Mouse (Mus musculus): ENCODE measurements around the gene Olfr16. TPM values are rescaled to one million over a fixed set of nuclear protein-coding genes. Genes with fewer than 3 reads are reported as not detected.

Olfr16 gene
- not detected in 2 replicates for polyA plus RNA-seq (2015; fragmentation: Nextera tagmentation; extraction: Ambion mirVana)

DNA sequence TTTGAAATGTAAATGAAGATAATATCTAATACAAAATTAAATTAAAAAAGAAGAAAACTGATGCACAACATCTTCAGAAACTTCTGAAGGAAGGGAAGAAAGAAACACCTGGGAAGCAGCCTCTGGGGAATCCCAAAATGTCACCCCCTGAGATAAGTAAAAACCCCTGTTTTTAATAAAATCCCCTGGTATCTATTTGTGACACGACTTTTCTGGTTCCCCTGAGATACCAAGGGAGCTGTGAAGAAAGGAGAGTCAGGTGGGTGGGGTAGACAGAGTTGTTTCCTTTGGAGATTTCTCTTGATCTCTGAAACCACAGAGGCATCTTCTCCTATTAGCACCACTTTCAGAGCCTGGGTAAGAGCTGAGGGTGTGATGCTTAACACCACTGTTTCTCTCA, at the start of gene Olfr16:
Olfr16 (plus strand) TSS at position 250 of the 400 bp plus-strand sequence.
- ATAC-seq (replicated peaks; ENCODE audit: low FRiP score, low read depth) (no peak), DNase-seq (ENCODE audit: low spot score) (no peak)
- H3K9me3 ChIP-seq (replicated peaks; ENCODE audit: low read length), result no peaks in the 10 kb centered on the region
- no peaks in the 10 kb centered on the region for H3K4me1 ChIP-seq (replicated peaks; ENCODE audit: insufficient read depth, low read length)
- H3K9ac ChIP-seq (ENCODE audit: low read depth, low read length), result no peak within 1 kb of the TSS
- H3K27me3 ChIP-seq (ENCODE audit: insufficient read depth, low read length), result no peaks in the 10 kb centered on the region
- H3K4me3 ChIP-seq (replicated peaks; ENCODE audit: low read depth, low read length), result no peak within 1 kb of the TSS
- TF ChIP-seq CTCF (IDR thresholded peaks at IDR 0.05; ENCODE audit: low read depth), result no peak
- H3K4me2 ChIP-seq (ENCODE audit: low read length), result no peak within 1 kb of the TSS
- no peak within 1 kb of the TSS for H3K27ac ChIP-seq
- H3K36me3 ChIP-seq (ENCODE audit: insufficient read depth, low read length), result no peaks in the 10 kb centered on the region
- 19% methylated on average over 1 of the region's 1 CpGs for WGBS

DNA sequence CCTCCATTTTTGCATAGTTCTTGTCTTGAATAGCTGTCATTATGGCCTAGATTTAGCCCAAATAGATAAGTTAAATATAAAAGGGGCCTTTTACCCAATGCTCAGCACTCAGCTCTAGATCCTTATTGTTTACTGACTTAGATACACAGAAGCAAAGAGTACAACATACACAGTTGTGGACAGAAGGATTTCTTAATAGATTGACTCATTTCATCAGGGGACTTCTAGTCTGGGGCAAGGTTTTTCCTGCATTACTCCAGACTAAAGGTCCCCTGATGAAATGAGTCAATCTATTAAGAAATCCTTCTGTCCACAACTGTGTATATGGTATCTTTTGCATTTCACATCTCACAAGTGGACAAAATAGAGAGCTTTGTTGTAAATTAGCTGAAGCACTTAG, 46.9 kb upstream of the Olfr16 start:
- H3K36me3 ChIP-seq (ENCODE audit: insufficient read depth, low read length), result no peaks in the 10 kb centered on the region
- H3K4me2 ChIP-seq (ENCODE audit: low read length), result no peak overlapping the region
- no peak for DNase-seq (ENCODE audit: low spot score)
- no peak overlapping the region for H3K4me3 ChIP-seq (replicated peaks; ENCODE audit: low read depth, low read length)
- no peak for ATAC-seq (replicated peaks; ENCODE audit: low FRiP score, low read depth)
- H3K27me3 ChIP-seq (ENCODE audit: insufficient read depth, low read length), result no peaks in the 10 kb centered on the region
- H3K27ac ChIP-seq, result no peak overlapping the region
- no peaks in the 10 kb centered on the region for H3K9me3 ChIP-seq (replicated peaks; ENCODE audit: low read length)
- TF ChIP-seq CTCF (IDR thresholded peaks at IDR 0.05; ENCODE audit: low read depth), result no peak
- H3K4me1 ChIP-seq (replicated peaks; ENCODE audit: insufficient read depth, low read length), result no peaks in the 10 kb centered on the region
- no peak overlapping the region for H3K9ac ChIP-seq (ENCODE audit: low read depth, low read length)

DNA sequence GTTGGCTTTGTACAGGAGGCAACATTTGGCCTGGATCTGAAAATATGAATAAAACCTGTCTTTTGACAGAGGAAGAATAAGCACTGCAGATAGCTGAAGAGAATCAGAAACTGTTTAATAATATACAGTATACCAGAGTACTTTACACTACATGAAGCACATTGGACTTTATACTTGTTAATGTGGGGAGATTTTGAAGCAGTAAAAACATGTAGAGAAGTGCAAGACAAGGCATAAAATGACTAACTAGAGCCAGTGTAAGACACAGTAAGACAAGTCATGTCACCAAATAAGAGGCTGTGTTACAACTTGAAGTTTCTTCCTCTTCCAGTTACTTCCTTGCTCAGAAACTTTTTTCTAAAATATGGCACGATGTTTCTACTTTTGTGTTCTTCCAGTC, 33.1 kb upstream of the Olfr16 start:
- H3K9ac ChIP-seq (ENCODE audit: low read depth, low read length), result no peak overlapping the region
- H3K4me2 ChIP-seq (ENCODE audit: low read length), result no peak overlapping the region
- H3K9me3 ChIP-seq (replicated peaks; ENCODE audit: low read length), result no peaks in the 10 kb centered on the region
- H3K36me3 ChIP-seq (ENCODE audit: insufficient read depth, low read length), result no peaks in the 10 kb centered on the region
- no peak overlapping the region for H3K4me3 ChIP-seq (replicated peaks; ENCODE audit: low read depth, low read length)
- DNase-seq (ENCODE audit: low spot score), result peak; percentile 1
- no peak overlapping the region for H3K27ac ChIP-seq
- ATAC-seq (replicated peaks; ENCODE audit: low FRiP score, low read depth), result peak; percentile 75
- no peaks in the 10 kb centered on the region for H3K27me3 ChIP-seq (ENCODE audit: insufficient read depth, low read length)
- H3K4me1 ChIP-seq (replicated peaks; ENCODE audit: insufficient read depth, low read length), result no peaks in the 10 kb centered on the region
- 81% methylated on average over 1 of the region's 1 CpGs for WGBS
- TF ChIP-seq CTCF (IDR thresholded peaks at IDR 0.05; ENCODE audit: low read depth), result no peak

DNA sequence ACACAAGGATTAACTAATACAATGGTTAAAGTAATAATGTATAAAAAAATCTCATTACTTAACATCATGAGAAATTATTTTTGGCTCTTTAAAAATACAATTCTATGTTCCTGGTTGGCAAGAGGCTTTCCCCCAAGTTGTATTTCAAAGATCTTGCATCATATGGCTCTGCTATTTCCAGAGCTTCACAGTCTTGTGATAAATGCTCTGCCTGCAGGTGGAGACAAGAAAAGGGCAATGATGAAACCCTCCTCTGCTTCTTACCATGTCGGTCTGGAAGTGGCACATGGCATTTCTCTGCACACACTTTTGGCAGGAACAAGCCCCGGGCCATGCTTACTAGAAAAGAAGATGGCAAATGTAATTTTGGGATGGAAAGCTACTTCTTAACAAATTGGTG, 31.8 kb upstream of the Olfr16 start:
- Histone ChIP-seq H3K36me3 (ENCODE audit: insufficient read depth, low read length) (no peaks in the 10 kb centered on the region), H3K4me1 (replicated peaks; ENCODE audit: insufficient read depth, low read length) (no peaks in the 10 kb centered on the region), H3K4me2 (ENCODE audit: low read length) (no peak overlapping the region), H3K27ac (no peak overlapping the region), H3K27me3 (ENCODE audit: insufficient read depth, low read length) (no peaks in the 10 kb centered on the region), H3K4me3 (replicated peaks; ENCODE audit: low read depth, low read length) (no peak overlapping the region), H3K9ac (ENCODE audit: low read depth, low read length) (no peak overlapping the region), H3K9me3 (replicated peaks; ENCODE audit: low read length) (no peaks in the 10 kb centered on the region)
- 83% methylated on average over 2 of the region's 2 CpGs for WGBS
- DNase-seq (ENCODE audit: low spot score) (no peak), ATAC-seq (replicated peaks; ENCODE audit: low FRiP score, low read depth) (no peak)
- no peak for TF ChIP-seq CTCF (IDR thresholded peaks at IDR 0.05; ENCODE audit: low read depth)

DNA sequence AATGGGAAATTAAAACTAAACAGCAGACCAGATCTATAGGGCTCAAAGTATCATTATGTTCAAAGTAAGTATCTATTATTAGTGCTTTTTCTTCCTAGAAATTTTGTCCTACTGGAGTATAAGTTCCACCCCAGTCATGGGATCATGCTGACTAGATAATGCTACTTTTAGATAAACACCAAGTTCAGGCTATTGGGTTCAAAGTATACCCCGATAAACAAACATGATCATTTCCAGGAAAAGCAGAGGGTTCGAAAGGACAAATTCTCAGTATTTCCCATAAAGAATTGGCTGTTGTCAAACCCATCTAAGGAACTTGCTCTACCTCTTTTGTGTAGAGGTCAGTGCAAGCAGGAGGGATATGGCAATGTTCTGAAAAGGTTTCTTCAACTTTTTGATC, 18.0 kb upstream of the Olfr16 start:
- ATAC-seq (replicated peaks; ENCODE audit: low FRiP score, low read depth) (no peak), DNase-seq (ENCODE audit: low spot score) (no peak)
- H3K27ac ChIP-seq, result no peak overlapping the region
- no peak overlapping the region for H3K4me2 ChIP-seq (ENCODE audit: low read length)
- H3K36me3 ChIP-seq (ENCODE audit: insufficient read depth, low read length), result no peaks in the 10 kb centered on the region
- no peak overlapping the region for H3K4me3 ChIP-seq (replicated peaks; ENCODE audit: low read depth, low read length)
- H3K27me3 ChIP-seq (ENCODE audit: insufficient read depth, low read length), result no peaks in the 10 kb centered on the region
- H3K4me1 ChIP-seq (replicated peaks; ENCODE audit: insufficient read depth, low read length), result no peaks in the 10 kb centered on the region
- H3K9ac ChIP-seq (ENCODE audit: low read depth, low read length), result no peak overlapping the region
- TF ChIP-seq CTCF (IDR thresholded peaks at IDR 0.05; ENCODE audit: low read depth), result no peak
- WGBS, result 94% methylated on average over 2 of the region's 2 CpGs
- no peaks in the 10 kb centered on the region for H3K9me3 ChIP-seq (replicated peaks; ENCODE audit: low read length)

DNA sequence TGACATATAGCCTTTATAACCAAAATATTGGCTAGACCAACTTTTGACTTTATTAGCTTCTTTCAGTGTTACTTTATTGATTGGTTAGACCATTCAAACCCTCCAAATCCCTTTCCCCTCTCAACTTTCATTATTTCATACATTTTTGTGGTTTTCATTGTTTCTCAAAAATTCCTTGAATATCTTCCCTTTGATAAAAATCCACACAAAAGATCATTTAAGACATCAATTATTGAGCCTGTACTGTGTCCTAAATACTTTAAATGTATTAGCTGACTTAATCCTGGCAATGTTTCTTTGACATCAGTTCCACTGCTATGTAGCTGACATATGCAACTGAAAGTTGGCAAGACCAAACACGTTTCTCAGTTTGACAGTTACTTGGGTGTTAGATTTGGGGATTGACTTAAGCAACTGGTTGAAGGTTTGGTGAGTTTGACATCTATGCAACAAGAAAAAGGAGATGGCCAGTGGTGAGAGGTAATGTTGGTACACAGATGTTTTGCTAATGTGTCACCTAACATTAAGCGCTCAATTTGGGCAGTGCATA, 1.0 kb downstream of the Olfr16 start:
- WGBS, result 63% methylated on average over 2 of the region's 2 CpGs
- no peak for DNase-seq (ENCODE audit: low spot score)

DNA sequence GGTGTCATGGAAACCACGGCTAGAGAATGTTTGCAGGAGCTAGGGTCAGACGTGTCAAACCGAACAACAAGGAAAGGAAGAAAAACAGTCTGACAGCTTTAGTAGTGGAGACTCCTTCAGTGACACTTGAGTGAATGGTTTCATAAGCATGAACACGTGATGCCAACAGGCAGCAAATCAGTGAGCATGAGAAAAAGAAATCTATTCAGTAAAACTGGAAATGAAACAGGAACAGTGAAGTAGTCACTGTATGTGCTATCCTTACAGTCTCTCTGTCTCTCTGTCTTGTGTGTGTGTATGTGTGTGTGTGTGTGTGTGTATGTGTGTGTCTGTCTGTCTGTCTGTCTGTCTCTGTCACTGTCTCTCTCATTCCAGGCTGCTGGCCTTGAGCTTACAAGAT, 5.2 kb downstream of the Olfr16 start:
- Histone ChIP-seq H3K27me3 (ENCODE audit: insufficient read depth, low read length) (no peaks in the 10 kb centered on the region), H3K27ac (no peak overlapping the region), H3K9me3 (replicated peaks; ENCODE audit: low read length) (no peaks in the 10 kb centered on the region), H3K4me3 (replicated peaks; ENCODE audit: low read depth, low read length) (no peak overlapping the region), H3K4me1 (replicated peaks; ENCODE audit: insufficient read depth, low read length) (no peaks in the 10 kb centered on the region), H3K4me2 (ENCODE audit: low read length) (no peak overlapping the region), H3K36me3 (ENCODE audit: insufficient read depth, low read length) (no peaks in the 10 kb centered on the region), H3K9ac (ENCODE audit: low read depth, low read length) (no peak overlapping the region)
- WGBS, result 13% methylated on average over 4 of the region's 4 CpGs
- no peak for TF ChIP-seq CTCF (IDR thresholded peaks at IDR 0.05; ENCODE audit: low read depth)
- DNase-seq (ENCODE audit: low spot score), result no peak
- ATAC-seq (replicated peaks; ENCODE audit: low FRiP score, low read depth), result no peak

More for the DNA sequence above, 1.0 kb downstream of the Olfr16 start:
- no peak overlapping the region for H3K9ac ChIP-seq (ENCODE audit: low read depth, low read length)
- H3K27ac ChIP-seq, result no peak overlapping the region
- no peaks in the 10 kb centered on the region for H3K9me3 ChIP-seq (replicated peaks; ENCODE audit: low read length)
- H3K4me3 ChIP-seq (replicated peaks; ENCODE audit: low read depth, low read length), result no peak overlapping the region
- ATAC-seq (replicated peaks; ENCODE audit: low FRiP score, low read depth), result no peak
- no peaks in the 10 kb centered on the region for H3K27me3 ChIP-seq (ENCODE audit: insufficient read depth, low read length)
- no peaks in the 10 kb centered on the region for H3K36me3 ChIP-seq (ENCODE audit: insufficient read depth, low read length)
- H3K4me2 ChIP-seq (ENCODE audit: low read length), result no peak overlapping the region
- H3K4me1 ChIP-seq (replicated peaks; ENCODE audit: insufficient read depth, low read length), result no peaks in the 10 kb centered on the region
- no peak for TF ChIP-seq CTCF (IDR thresholded peaks at IDR 0.05; ENCODE audit: low read depth)
